Mouse (Mus musculus): ENCODE data around the gene Gm44503.

The Gm44503 gene

GRCm38 (mm10) chr9:72958521-72959450 lies at the start of gene Gm44503, which contains the start of gene Dyx1c1:
Gene Gm44503 (plus strand): TSS chr9:72958852.
Gene Dyx1c1 (plus strand): TSS chr9:72958785.
- DNase-seq (ENCODE audit: low read depth, low spot score) = peak; percentile 75

DNA sequence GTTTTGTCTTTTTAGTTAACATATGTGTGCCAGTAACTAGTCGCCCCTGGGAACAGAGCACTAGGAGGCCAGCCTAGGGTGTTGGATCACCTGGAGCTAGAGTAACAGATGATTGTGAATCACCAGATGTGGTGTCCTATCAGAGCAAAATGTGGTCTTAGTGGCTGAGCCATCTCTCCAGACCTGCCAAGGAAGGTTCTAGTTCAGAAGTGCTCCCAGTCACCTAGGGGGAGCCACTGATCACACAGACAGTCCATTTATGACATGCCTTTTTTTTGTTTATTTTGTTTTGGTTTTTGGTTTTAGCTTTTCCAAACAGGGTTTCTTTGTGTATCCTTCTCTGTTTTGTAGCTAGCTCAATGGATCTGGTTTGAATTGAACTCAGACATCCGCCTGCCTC lies 47.3 kb upstream of the Gm44503 start:
- DNase-seq (ENCODE audit: low read depth, low spot score) = no peak

DNA sequence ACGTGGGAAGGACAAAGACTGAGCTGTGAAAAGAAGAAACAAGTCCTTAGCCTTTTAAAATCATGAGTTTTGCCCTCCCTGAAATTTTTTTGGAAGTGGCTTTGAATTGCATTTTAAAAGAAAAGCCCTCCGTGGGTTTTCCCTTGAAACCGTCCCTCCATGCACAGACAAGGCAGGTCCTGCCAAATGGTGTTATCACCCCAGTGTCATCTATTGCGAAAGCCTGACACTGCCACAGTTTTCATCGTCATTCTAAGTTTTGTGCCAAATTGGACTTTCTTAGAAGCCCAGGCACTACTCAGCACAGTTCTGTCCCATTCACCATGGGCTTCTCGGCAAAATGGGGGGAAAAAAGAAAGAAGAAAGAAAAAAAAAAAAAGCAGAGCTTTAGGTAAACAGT lies 45.1 kb upstream of the Gm44503 start:
- DNase-seq (ENCODE audit: low read depth, low spot score) = no peak

GRCm38 (mm10) chr9:72915728-72916127 lies 42.9 kb upstream of the Gm44503 start:
- no peak for DNase-seq (ENCODE audit: low read depth, low spot score)

GRCm38 (mm10) chr9:72923068-72923467 lies 35.6 kb upstream of the Gm44503 start:
- no peak for DNase-seq (ENCODE audit: low read depth, low spot score)

DNA sequence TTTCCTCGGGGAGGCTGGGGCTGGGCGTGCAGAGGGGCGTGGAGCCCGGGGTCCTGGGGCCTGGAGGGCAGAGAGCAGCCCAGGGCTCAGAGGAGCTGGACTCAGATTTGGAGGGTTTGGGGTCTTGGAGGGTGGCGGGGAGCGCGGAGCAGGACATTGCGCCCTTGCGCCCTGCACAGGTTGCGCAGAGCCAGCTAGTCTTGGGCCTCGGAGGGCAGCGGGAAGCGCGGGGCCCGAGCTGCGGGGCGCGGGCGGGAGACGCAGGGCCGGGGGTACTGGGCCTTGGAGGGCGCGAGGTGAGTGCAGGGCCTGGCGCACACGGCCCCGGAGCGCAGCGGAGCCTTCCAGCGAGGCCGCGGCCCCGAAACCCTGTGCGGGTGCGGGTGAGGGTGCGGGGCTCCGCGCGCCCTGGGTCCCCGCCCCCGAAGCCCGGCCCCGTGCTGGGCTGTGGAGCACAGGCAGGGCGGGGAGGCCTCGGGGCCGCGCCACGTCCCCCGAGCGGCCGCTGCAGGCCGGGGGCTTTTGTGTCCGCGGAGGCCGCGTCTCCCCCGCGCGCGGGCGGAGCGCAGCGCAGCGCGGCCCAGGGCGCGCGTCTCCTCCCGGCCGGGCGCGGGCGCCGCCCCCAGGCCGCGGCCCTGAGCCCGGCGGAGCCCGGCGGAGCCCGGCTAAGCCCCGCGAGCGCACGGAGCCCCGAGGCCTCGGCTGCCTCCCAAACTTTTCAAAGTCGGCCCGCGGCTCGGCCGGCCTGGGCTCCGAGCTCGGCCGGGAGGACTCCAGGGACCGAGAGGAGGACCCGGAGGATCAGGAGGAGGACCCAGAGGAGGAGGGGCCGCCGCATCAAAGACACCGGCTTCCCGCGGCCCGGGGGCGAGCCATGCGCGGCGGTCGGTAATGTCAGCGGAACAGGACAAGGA lies 33.4 kb upstream of the Gm44503 start, which contains the start of gene Pygo1:
Gene Pygo1, plus strand, starts transcription at position 625 of the 914 bp plus-strand sequence.
- DNase-seq (ENCODE audit: low read depth, low spot score) = peak; percentile 36

- DNase-seq (ENCODE audit: low read depth, low spot score) = peak; percentile 17
Measured at GRCm38 (mm10) chr9:72925935-72926258, 32.8 kb upstream of the Gm44503 start.

- DNase-seq (ENCODE audit: low read depth, low spot score) = no peak
Measured at GRCm38 (mm10) chr9:72931166-72931790, 27.4 kb upstream of the Gm44503 start.

- no peak for DNase-seq (ENCODE audit: low read depth, low spot score)
Measured at GRCm38 (mm10) chr9:72935309-72935708, 23.3 kb upstream of the Gm44503 start.

- DNase-seq (ENCODE audit: low read depth, low spot score) = no peak
Measured at GRCm38 (mm10) chr9:72936301-72936700, 22.4 kb upstream of the Gm44503 start.

GRCm38 (mm10) chr9:72943424-72943823 lies 15.2 kb upstream of the Gm44503 start:
- DNase-seq (ENCODE audit: low read depth, low spot score) = no peak

DNA sequence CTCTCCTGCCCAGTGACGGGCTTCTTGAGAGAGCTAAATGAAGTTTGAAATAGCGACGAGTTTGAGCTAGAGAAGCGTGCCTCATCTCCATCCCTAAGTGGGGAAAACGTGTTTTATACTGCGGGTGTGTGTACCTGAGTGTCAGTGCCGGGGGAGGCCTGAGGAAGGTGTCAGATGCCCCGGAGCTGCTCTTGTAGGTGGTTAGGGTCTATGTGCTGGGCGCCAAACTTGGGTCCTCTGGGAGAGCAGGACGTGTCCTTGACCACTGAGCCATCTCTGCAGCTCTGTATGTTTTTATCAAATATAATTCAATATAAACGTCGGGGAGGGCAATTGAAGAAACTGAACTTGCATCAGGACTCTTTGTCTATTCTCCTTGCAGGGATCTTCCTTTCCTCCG lies 14.4 kb upstream of the Gm44503 start:
- no peak for DNase-seq (ENCODE audit: low read depth, low spot score)

GRCm38 (mm10) chr9:72947010-72947409 lies 11.6 kb upstream of the Gm44503 start:
- no peak for DNase-seq (ENCODE audit: low read depth, low spot score)

DNA sequence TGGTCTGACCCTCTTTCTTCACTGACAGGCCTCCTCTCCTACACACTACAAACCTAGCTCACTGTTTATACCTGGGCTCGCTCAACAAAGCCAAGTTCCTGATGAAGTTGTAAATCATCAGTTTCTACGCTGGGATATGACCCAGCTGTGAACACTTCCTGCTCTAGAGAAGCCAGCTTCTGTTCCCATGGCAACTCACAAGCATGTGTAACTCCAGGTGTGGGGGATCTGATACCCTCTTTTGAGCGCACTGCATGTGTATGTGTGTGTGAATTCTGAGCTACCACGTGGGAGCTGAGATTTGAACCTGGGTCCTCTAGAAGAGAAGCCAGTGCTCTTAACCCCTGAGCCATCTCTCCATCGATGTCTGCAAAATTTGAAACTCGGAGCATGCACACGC lies 9.1 kb upstream of the Gm44503 start:
- DNase-seq (ENCODE audit: low read depth, low spot score) = no peak

GRCm38 (mm10) chr9:72954746-72955145 lies 3.9 kb upstream of the Gm44503 start:
- DNase-seq (ENCODE audit: low read depth, low spot score) = no peak

DNA sequence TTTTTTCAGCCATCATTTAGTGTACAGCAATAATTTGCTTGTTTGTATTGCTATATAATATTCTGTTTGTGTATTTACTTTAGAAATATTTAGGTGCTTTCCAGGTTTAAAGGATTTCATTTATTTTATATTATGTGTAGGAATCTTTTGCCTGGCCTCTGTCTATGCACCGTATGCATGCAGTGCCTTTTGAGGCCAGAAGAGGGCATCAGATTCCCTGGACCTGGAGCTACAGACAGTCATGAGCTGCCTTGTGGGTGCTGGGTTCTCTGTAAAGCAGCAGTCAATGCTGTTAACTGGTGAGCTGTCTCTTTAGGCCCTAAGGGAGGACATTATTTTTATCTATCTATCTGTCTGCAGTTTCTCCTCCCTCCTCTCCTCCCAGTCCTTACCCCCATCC lies 3.1 kb upstream of the Gm44503 start:
- DNase-seq (ENCODE audit: low read depth, low spot score) = peak; percentile 35

DNA sequence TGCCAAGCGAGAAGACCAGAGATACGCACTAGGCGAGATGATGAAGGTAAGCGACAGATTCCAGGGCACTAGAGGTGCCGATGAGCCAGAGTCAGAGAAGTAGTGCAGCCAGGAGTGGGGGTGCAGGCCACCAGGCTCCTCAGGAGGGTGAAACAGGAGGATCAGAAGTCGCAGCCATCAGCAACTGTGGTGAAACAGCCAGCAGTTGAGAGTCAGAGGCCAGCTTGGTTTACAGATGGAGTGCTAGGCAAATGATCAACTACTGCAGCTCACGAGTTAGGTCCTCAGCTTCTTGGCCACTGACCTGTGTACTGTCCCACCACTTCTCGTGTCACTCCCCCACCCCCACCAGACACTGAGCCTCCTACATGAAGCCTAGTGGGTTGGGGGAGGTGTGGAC lies 2.7 kb downstream of the Gm44503 start:
- no peak for DNase-seq (ENCODE audit: low read depth, low spot score)

DNA sequence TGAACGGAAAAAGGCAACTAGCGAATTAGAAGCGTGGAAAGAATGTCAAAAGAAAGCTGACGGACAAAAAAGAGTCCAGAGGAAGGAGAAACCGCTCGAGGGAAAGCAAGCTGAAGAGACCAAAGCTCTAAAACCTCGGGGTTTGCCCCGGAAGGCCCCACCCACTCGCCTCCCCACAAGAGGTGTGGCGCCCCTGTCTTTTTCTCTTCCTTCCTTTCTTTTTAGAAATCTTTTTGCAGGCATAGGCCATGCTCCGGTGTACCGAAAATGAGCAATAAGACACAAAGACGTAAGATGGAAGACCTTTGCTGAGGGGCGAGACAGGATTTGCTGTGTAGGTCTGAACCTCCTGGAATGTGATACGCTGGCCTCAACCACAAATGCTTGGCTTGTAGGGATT lies 3.3 kb downstream of the Gm44503 start:
- DNase-seq (ENCODE audit: low read depth, low spot score) = no peak

DNA sequence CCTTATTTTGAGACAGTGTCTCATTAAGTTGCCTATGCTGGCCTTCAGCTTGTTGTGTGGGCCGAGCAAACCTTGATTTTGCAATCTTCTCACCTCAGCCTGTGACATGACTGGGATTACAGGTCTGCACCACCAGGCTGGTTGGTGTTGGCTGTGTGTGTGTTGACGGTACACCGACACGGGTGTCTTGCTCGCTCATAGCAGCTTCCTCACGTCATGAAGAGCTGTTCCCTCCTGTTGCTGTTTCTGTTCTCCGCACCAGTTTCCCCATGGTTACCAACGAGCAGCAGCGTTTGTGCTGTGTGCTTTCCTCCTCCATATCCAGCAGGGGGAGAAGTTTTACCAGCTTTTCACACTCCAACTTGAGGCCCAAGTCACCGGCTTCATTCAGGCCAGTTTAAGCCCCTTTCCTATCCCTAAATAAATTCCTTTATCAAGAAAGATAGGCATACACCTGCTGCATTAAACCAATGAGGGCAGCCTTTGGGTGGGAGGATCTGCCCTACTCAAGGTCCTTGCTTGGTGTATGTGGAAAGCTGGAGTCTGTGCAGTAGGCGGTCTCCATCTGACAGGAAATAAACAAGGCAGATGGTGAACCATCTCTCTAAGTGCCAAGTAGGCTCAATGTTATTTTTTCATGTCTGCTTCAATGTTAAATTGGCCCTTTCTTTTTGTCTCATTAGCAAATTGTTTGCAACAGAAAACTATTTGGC lies 9.9 kb downstream of the Gm44503 start:
- peak; percentile 53 for DNase-seq (ENCODE audit: low read depth, low spot score)

DNA sequence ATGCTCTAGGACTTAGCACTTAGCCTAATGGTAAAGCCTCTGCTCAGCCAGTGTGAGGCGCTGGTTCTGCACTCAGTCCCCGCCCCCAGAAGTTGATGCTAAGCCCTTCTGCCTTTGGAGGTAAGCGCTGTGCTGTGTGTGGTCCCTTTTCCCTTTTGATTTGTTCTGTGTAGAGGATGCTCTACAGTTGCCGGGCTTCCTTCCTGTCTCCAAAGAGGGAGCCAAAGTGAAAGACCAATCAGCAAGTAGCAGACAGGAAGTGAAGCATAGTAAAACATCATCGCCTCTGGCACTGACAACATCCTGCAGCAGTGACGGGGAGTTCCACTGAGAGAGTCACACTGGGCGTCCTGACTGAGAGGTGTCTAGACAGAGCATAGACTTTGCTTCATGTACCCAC lies 11.2 kb downstream of the Gm44503 start:
- DNase-seq (ENCODE audit: low read depth, low spot score) = no peak

DNA sequence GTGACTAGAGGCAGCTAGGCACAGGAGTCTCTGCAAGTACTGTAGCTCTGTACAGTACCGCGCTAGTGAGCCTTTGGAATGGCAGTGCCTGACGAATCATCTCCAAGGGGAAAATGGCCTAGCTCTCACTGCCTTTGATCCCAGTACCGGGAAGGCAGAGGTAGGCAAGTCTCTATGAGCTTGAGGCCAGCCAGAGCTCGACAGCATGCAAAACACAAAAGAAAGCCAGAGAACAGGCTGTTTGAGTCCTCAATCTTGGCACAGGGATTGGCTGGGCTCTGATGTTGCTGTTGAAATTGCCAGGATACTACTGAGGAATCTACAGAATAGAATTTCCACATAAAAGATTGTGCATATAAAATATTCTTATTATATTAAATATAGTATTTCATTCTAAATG lies 13.8 kb downstream of the Gm44503 start:
- DNase-seq (ENCODE audit: low read depth, low spot score) = no peak
